22 mouse cellular contexts compared by ENCODE assay signal in genomic region chr16:4829271-4829900, GRCm38 (mm10). TPM values are rescaled to one million over a fixed set of nuclear protein-coding genes. Genes with fewer than 3 reads are reported as not detected.
DNase-seq lines count a peak whose midpoint lies in the region; ATAC-seq and TF ChIP-seq lines count a peak whose summit lies in the region.
"Had no signal": no experiment of that assay in that cellular context is flagged by ENCODE, and none has a peak within 500 bp of the region (broad histone marks: within the 10 kb centered on the region; RNA-seq: fewer than 3 reads in every experiment).

No protein-coding gene starts in this region.

- DNase-seq in heart, adult 11 months, result peak; percentile 13
- no peak for DNase-seq in heart, adult 9 months (ENCODE audit: low spot score in 2 of 2)
- DNase-seq in lung, embryonic 14.5 days, result peak; percentile 18
- no peak for DNase-seq in lung, postnatal 25 days (ENCODE audit: low spot score)
- DNase-seq in liver, postnatal 0 days, result peak; percentile 60
- no peak for DNase-seq in cerebellum, adult 9-10 months
- DNase-seq: adrenal gland, postnatal 14 days; B cell, adult 2 months; cerebellum, adult 11-12 months; cerebellum, adult 9-11 months; cerebellum, postnatal 36 days; forebrain, postnatal 0 days; gastrocnemius, postnatal 25 days; heart, postnatal 10 days; heart, postnatal 4 days had no signal

- H3K27me3 ChIP-seq in lung, embryonic 14.5 days (ENCODE audit: insufficient read depth, low read length), result no peaks in the 10 kb centered on the region
- H3K27me3 ChIP-seq in liver, postnatal 0 days (ENCODE audit: insufficient read depth, low read length), result no peaks in the 10 kb centered on the region
- no peaks in the 10 kb centered on the region for H3K27me3 ChIP-seq in hindbrain, embryonic 16.5 days (replicated peaks; ENCODE audit: control insufficient read depth, insufficient read depth, low read length)
- H3K27me3 ChIP-seq: forebrain, embryonic 13.5 days; hindbrain, embryonic 12.5 days had no signal

- no peaks in the 10 kb centered on the region for H3K36me3 ChIP-seq in lung, embryonic 14.5 days (ENCODE audit: insufficient read depth)
- H3K36me3 ChIP-seq in liver, postnatal 0 days (replicated peaks; ENCODE audit: insufficient read depth, low read length), result no peaks in the 10 kb centered on the region
- no peaks in the 10 kb centered on the region for H3K36me3 ChIP-seq in hindbrain, embryonic 16.5 days (ENCODE audit: control insufficient read depth, insufficient read depth, low read length)
- H3K36me3 ChIP-seq: G1E; heart, embryonic 10.5 days; hindbrain, embryonic 12.5 days had no signal

- no peak for ATAC-seq in lung, embryonic 14.5 days (ENCODE audit: insufficient read depth)
- ATAC-seq in liver, postnatal 0 days, result peak; percentile 94
- no peak for ATAC-seq in hindbrain, embryonic 16.5 days
- ATAC-seq: CD4-positive, CD25-positive, alpha-beta regulatory T cell, adult 4 months; forebrain, embryonic 13.5 days; forebrain, postnatal 0 days; hindbrain, postnatal 0 days had no signal

- no peaks in the 10 kb centered on the region for H3K4me1 ChIP-seq in lung, embryonic 14.5 days (ENCODE audit: insufficient read depth)
- peaks cover 4% of the 10 kb centered on the region; the same call in 1 of the 2 replicates for H3K4me1 ChIP-seq in liver, postnatal 0 days (ENCODE audit: insufficient read depth)
- no peaks in the 10 kb centered on the region for H3K4me1 ChIP-seq in hindbrain, embryonic 16.5 days (ENCODE audit: control insufficient read depth, insufficient read depth, low read depth, low read length)
- H3K4me1 ChIP-seq: forebrain, embryonic 13.5 days; hindbrain, embryonic 12.5 days had no signal

- H3K27ac ChIP-seq in lung, embryonic 14.5 days (ENCODE audit: low read depth), result no peak overlapping the region
- H3K27ac ChIP-seq in liver, postnatal 0 days (ENCODE audit: low read depth), result peak overlapping the region; percentile 97
- no peak overlapping the region for H3K27ac ChIP-seq in hindbrain, embryonic 16.5 days (ENCODE audit: low read depth, low read length)
- H3K27ac ChIP-seq: forebrain, embryonic 13.5 days; heart, embryonic 10.5 days; hindbrain, embryonic 12.5 days; hindbrain, postnatal 0 days had no signal

- H3K9me3 ChIP-seq in lung, embryonic 14.5 days (ENCODE audit: low read depth, low read length), result no peaks in the 10 kb centered on the region
- H3K9me3 ChIP-seq in liver, postnatal 0 days (ENCODE audit: low read length), result no peaks in the 10 kb centered on the region
- H3K9me3 ChIP-seq in hindbrain, embryonic 16.5 days (ENCODE audit: control insufficient read depth, low read length), result no peaks in the 10 kb centered on the region
- H3K9me3 ChIP-seq: forebrain, embryonic 13.5 days; G1E; heart, embryonic 10.5 days; hindbrain, embryonic 12.5 days had no signal

- H3K9ac ChIP-seq in lung, embryonic 14.5 days, result no peak overlapping the region
- H3K9ac ChIP-seq in liver, postnatal 0 days (replicated peaks), result no peak overlapping the region
- no peak overlapping the region for H3K9ac ChIP-seq in hindbrain, embryonic 16.5 days (ENCODE audit: low read depth, low read length)
- H3K9ac ChIP-seq: forebrain, embryonic 13.5 days; forebrain, postnatal 0 days; hindbrain, embryonic 12.5 days had no signal

- no peak overlapping the region for H3K4me3 ChIP-seq in lung, embryonic 14.5 days (ENCODE audit: low read depth, low read length)
- H3K4me3 ChIP-seq in liver, postnatal 0 days (ENCODE audit: low read depth, low read length), result no peak overlapping the region
- H3K4me3 ChIP-seq in hindbrain, embryonic 16.5 days (ENCODE audit: low read length), result no peak overlapping the region
- H3K4me3 ChIP-seq: forebrain, embryonic 13.5 days; heart, embryonic 10.5 days; hindbrain, embryonic 12.5 days had no signal

- TF ChIP-seq CTCF in lung, embryonic 14.5 days (IDR thresholded peaks at IDR 0.05; ENCODE audit: low read depth), result no peak
- no peak for TF ChIP-seq CTCF in liver, postnatal 0 days (IDR thresholded peaks at IDR 0.05; ENCODE audit: low read depth)

- peak; percentile 89 for TF ChIP-seq EP300 in liver, postnatal 0 days (IDR thresholded peaks at IDR 0.05; ENCODE audit: low read depth)

- 58% methylated on average over 6 of the region's 6 CpGs for WGBS in lung, embryonic 14.5 days
- 58% methylated on average over 6 of the region's 6 CpGs for WGBS in liver, postnatal 0 days (ENCODE audit: insufficient replicate concordance)
- 78% methylated on average over 6 of the region's 6 CpGs for WGBS in hindbrain, embryonic 16.5 days

- no peak overlapping the region for H3K4me2 ChIP-seq in lung, embryonic 14.5 days
- no peak overlapping the region for H3K4me2 ChIP-seq in liver, postnatal 0 days (ENCODE audit: low read depth, low read length)
- H3K4me2 ChIP-seq in hindbrain, embryonic 16.5 days (ENCODE audit: low read length), result no peak overlapping the region
- H3K4me2 ChIP-seq: forebrain, embryonic 13.5 days; hindbrain, embryonic 12.5 days had no signal

RNA-seq across cellular contexts. Expression of gene 4930562C15Rik, which starts 5.8 kb away (rescaled TPM):
- 1.0 and 1.1 TPM in 2 replicates for polyA plus RNA-seq in lung, embryonic 14.5 days (2014; fragmentation: Nextera tagmentation; extraction: Ambion mirVana)
- 0.09 TPM in 1 of 2 replicates, not detected in the other for polyA plus RNA-seq in liver, postnatal 0 days (2015; fragmentation: Nextera tagmentation; extraction: Ambion mirVana)
- polyA plus RNA-seq in hindbrain, embryonic 16.5 days (2015; fragmentation: Nextera tagmentation; extraction: Ambion mirVana), result 0.13 and 0.19 TPM in 2 replicates
- polyA plus RNA-seq: G1E had no signal

RNA-seq across cellular contexts. Expression of gene Cdip1, which starts 39.3 kb away (rescaled TPM):
- polyA plus RNA-seq in lung, embryonic 14.5 days (2014; fragmentation: Nextera tagmentation; extraction: Ambion mirVana), result 85.7 and 89.9 TPM in 2 replicates
- polyA plus RNA-seq in liver, postnatal 0 days (2015; fragmentation: Nextera tagmentation; extraction: Ambion mirVana), result 46.8 and 50.3 TPM in 2 replicates
- 137 and 143 TPM in 2 replicates for polyA plus RNA-seq in hindbrain, embryonic 16.5 days (2015; fragmentation: Nextera tagmentation; extraction: Ambion mirVana)

RNA-seq across cellular contexts. Expression of gene Ubald1, which starts 50.7 kb away (rescaled TPM):
- polyA plus RNA-seq in lung, embryonic 14.5 days (2014; fragmentation: Nextera tagmentation; extraction: Ambion mirVana), result 38.7 and 39.3 TPM in 2 replicates
- polyA plus RNA-seq in liver, postnatal 0 days (2015; fragmentation: Nextera tagmentation; extraction: Ambion mirVana), result 15.6 and 16.7 TPM in 2 replicates
- 55.2 and 73.2 TPM in 2 replicates for polyA plus RNA-seq in hindbrain, embryonic 16.5 days (2015; fragmentation: Nextera tagmentation; extraction: Ambion mirVana)

RNA-seq across cellular contexts. Expression of gene Mgrn1, which starts 56.7 kb away (rescaled TPM):
- 88.0 and 88.8 TPM in 2 replicates for polyA plus RNA-seq in lung, embryonic 14.5 days (2014; fragmentation: Nextera tagmentation; extraction: Ambion mirVana)
- polyA plus RNA-seq in liver, postnatal 0 days (2015; fragmentation: Nextera tagmentation; extraction: Ambion mirVana), result 34.8 and 36.7 TPM in 2 replicates
- polyA plus RNA-seq in hindbrain, embryonic 16.5 days (2015; fragmentation: Nextera tagmentation; extraction: Ambion mirVana), result 133 and 140 TPM in 2 replicates

Comparison
In these comparisons a context has a peak if more than half of its experiments do, and no peak if none do; other contexts are left out.
1. DNase-seq: peak in heart, adult 11 months (single experiment), lung, embryonic 14.5 days (single experiment) and liver, postnatal 0 days (single experiment); none in heart, adult 9 months (0 of 2), lung, postnatal 25 days (single experiment) and cerebellum, adult 9-10 months (single experiment).